Mouse (Mus musculus) thymus, adult 2 months (tissue): ENCODE results near the gene Rad51d. TPM values are rescaled to one million over a fixed set of nuclear protein-coding genes. Genes with fewer than 3 reads are reported as not detected.
A peak's percentile ranks its signal among the peaks of the same experiment; 100 is the strongest.
"Not testable (repeated sequence)": the region's sequence is repeated elsewhere in the genome, so short reads cannot be mapped to it uniquely, and the experiment has no call there.

Experiments used
- DNase-seq: peaks from one replicate; pipeline ENCODE4 v3.0.0; 2021
- H3K27ac ChIP-seq: fragments of 200-500 bp; 2 replicates; pipeline ENCODE4 v1.5.1; 2012; ENCODE audit warnings: low read length, control low read depth; ENCODE audit not compliant: control insufficient read depth, insufficient read depth
- H3K27me3 ChIP-seq: fragments of 200-500 bp; 2 replicates; pipeline ENCODE4 v1.6.1; 2012; ENCODE audit warnings: mild to moderate bottlenecking, low read length, moderate library complexity, mixed read lengths; ENCODE audit not compliant: control insufficient read depth, insufficient read depth
- H3K36me3 ChIP-seq: fragments of 200-500 bp; 2 replicates; pipeline ENCODE4 v1.6.1; 2012; ENCODE audit warnings: mild to moderate bottlenecking, low read length, moderate library complexity; ENCODE audit not compliant: control insufficient read depth, insufficient read depth
- H3K4me1 ChIP-seq: fragments of 200-500 bp; replicated peaks from 2 replicates; pipeline ENCODE4 v1.6.1; 2012; ENCODE audit warnings: low read length; ENCODE audit not compliant: control insufficient read depth, insufficient read depth
- H3K4me3 ChIP-seq: fragments of 200-500 bp; 2 replicates; pipeline ENCODE4 v1.5.1; 2012; ENCODE audit warnings: mild to moderate bottlenecking, low read length, control low read depth, moderate library complexity; ENCODE audit not compliant: control insufficient read depth, insufficient read depth
- CTCF ChIP-seq: fragments of 200-500 bp; IDR thresholded peaks from 2 replicates; pipeline ENCODE4 v1.5.1; 2012; ENCODE audit warnings: mild to moderate bottlenecking, control low read depth, low read length, moderate library complexity, borderline replicate concordance; ENCODE audit not compliant: control insufficient read depth, poor library complexity, insufficient read depth; ENCODE audit errors: extremely low read depth
- POLR2A ChIP-seq: fragments of 200-500 bp; IDR thresholded peaks from 2 replicates; pipeline ENCODE4 v1.6.1; 2012; ENCODE audit warnings: mild to moderate bottlenecking, low read length, control low read depth, moderate library complexity; ENCODE audit not compliant: control insufficient read depth, poor library complexity, insufficient read depth; ENCODE audit errors: extremely low read depth
- WGBS: fragments of 180-500 bp; shearing (Covaris S2); methylation state at CpG from one replicate; pipeline ENCODE4 v1.1.7; 2018; 5-methylcytosine and 5-hydroxymethylcytosine counted together
- polyA plus RNA-seq: library from polyadenylated mRNA; depleted of rRNA; stranded (reverse); fragments of >200 nt; gene quantifications from 2 replicates; pipeline ENCODE4 v1.2.3, GENCODE M21; 2012; rRNA removed

The Rad51d gene
- polyA plus RNA-seq, result 22.0 and 22.6 TPM in 2 replicates

- H3K4me1 ChIP-seq, result peaks cover 19% of the 10 kb centered on the region
- peak; percentile 94 for TF ChIP-seq CTCF
- peak; percentile 75; the same call in 1 of the 2 replicates for TF ChIP-seq POLR2A
- DNase-seq, result peak; percentile 96
- peak within 1 kb of the TSS; percentile 63 for H3K27ac ChIP-seq
- H3K27me3 ChIP-seq, result no peaks in the 10 kb centered on the region
- WGBS, result under 1% methylated on average over 26 of the region's 26 CpGs
- peak within 1 kb of the TSS; percentile 88 for H3K4me3 ChIP-seq
- no peaks in the 10 kb centered on the region for H3K36me3 ChIP-seq
These were observed at the start of gene Rad51d for GRCm38 (mm10) chr11:82890342-82890762. Rad51d (minus strand) TSS chr11:82890614.

GRCm38 (mm10) chr11:82933186-82933585, 42.8 kb upstream of the Rad51d start:
- TF ChIP-seq CTCF (no peak), POLR2A (no peak)
- Histone ChIP-seq H3K4me3 (peak overlapping the region; percentile 20; the same call in 1 of the 2 replicates), H3K36me3 (no peaks in the 10 kb centered on the region), H3K27ac (no peak overlapping the region), H3K4me1 (peaks cover 10% of the 10 kb centered on the region), H3K27me3 (peaks cover 42% of the 10 kb centered on the region)
- no peak for DNase-seq
- 2% methylated on average over 29 of the region's 29 CpGs for WGBS

- peaks cover 42% of the 10 kb centered on the region for H3K27me3 ChIP-seq
- WGBS, result 6% methylated on average over 116 of the region's 119 CpGs
- H3K4me1 ChIP-seq, DNase-seq, H3K4me3 ChIP-seq, H3K27ac ChIP-seq, H3K36me3 ChIP-seq: not testable (repeated sequence)
These were observed 41.4 kb upstream of the Rad51d start for GRCm38 (mm10) chr11:82931671-82932450.

GRCm38 (mm10) chr11:82931161-82931560, 40.7 kb upstream of the Rad51d start:
- H3K4me3 ChIP-seq, H3K36me3 ChIP-seq, H3K4me1 ChIP-seq, H3K27ac ChIP-seq, DNase-seq: not testable (repeated sequence)
- H3K27me3 ChIP-seq, result peaks cover 42% of the 10 kb centered on the region
- 11% methylated on average over 63 of the region's 63 CpGs for WGBS

GRCm38 (mm10) chr11:82930391-82930955, 40.1 kb upstream of the Rad51d start:
- not testable (repeated sequence) for DNase-seq, H3K36me3 ChIP-seq

GRCm38 (mm10) chr11:82929633-82929950, 39.2 kb upstream of the Rad51d start:
- TF ChIP-seq POLR2A (no peak), CTCF (no peak)
- Histone ChIP-seq H3K27ac (no peak overlapping the region), H3K4me3 (no peak overlapping the region), H3K4me1 (peaks cover 10% of the 10 kb centered on the region), H3K36me3 (no peaks in the 10 kb centered on the region), H3K27me3 (peaks cover 34% of the 10 kb centered on the region)
- WGBS, result 43% methylated on average over 3 of the region's 3 CpGs
- DNase-seq, result no peak

More at GRCm38 (mm10) chr11:82930391-82930955, 40.1 kb upstream of the Rad51d start:
- H3K27ac ChIP-seq, H3K4me1 ChIP-seq, H3K4me3 ChIP-seq: not testable (repeated sequence)
- peaks cover 39% of the 10 kb centered on the region for H3K27me3 ChIP-seq
- 21% methylated on average over 84 of the region's 85 CpGs for WGBS
